Mouse (Mus musculus): ENCODE measurements at regions not wholly inside any gene's neighbourhood (a gene's known extent, or its start where the extent isn't known, plus 50 kb on each side); places are given as distances from the start of the nearest gene placed in this dataset.

GRCm38 (mm10) chr8:60736401-60736800 is 103.8 kb downstream of the Mfap3l start:
- no peaks in the 10 kb centered on the region for H3K9me3 ChIP-seq (replicated peaks; ENCODE audit: insufficient read depth, low read length)
- no peak for DNase-seq (ENCODE audit: low read depth, low spot score)
- H3K27me3 ChIP-seq (ENCODE audit: control insufficient read depth in 1 of 2, insufficient read depth in 2 of 2, low read length in 2 of 2), result no peaks in the 10 kb centered on the region
- no peak overlapping the region for H3K9ac ChIP-seq (ENCODE audit: control insufficient read depth, low read depth, low read length, poor library complexity, severe bottlenecking)
- no peaks in the 10 kb centered on the region for H3K79me2 ChIP-seq (ENCODE audit: control insufficient read depth, insufficient read depth, low read length, poor library complexity)
- H3K36me3 ChIP-seq (ENCODE audit: control insufficient read depth in 1 of 2, insufficient read depth in 2 of 2, low read length in 2 of 2), result no peaks in the 10 kb centered on the region
- H3K27ac ChIP-seq (ENCODE audit: control insufficient read depth, low read depth, low read length), result no peak overlapping the region
- TF ChIP-seq BHLHE40 (IDR thresholded peaks at IDR 0.05; ENCODE audit: borderline replicate concordance, low read depth, low read length), result no peak
- no peak for TF ChIP-seq ZNF384 (IDR thresholded peaks at IDR 0.05; ENCODE audit: low read depth, low read length)
- TF ChIP-seq TAL1 (IDR thresholded peaks at IDR 0.05; ENCODE audit: low read length), result no peak
- TF ChIP-seq POLR2AphosphoS5 (IDR thresholded peaks at IDR 0.05; ENCODE audit: borderline replicate concordance, low read depth, low read length), result no peak
- no peak for TF ChIP-seq ZC3H11A (IDR thresholded peaks at IDR 0.05; ENCODE audit: low read depth, low read length)
- TF ChIP-seq ELF1 (IDR thresholded peaks at IDR 0.05; ENCODE audit: low read depth, low read length), result no peak
- TF ChIP-seq ZKSCAN1 (IDR thresholded peaks at IDR 0.05; ENCODE audit: low read depth, low read length), result no peak
- no peak for TF ChIP-seq MXI1 (IDR thresholded peaks at IDR 0.05; ENCODE audit: low read depth, low read length)
- no peak for TF ChIP-seq POLR2AphosphoS2 (IDR thresholded peaks at IDR 0.05; ENCODE audit: low read length)
- TF ChIP-seq SIN3A (IDR thresholded peaks at IDR 0.05; ENCODE audit: low read length), result no peak
- TF ChIP-seq MYB (IDR thresholded peaks at IDR 0.05; ENCODE audit: low read depth, low read length), result no peak
- H3K4me1 ChIP-seq (ENCODE audit: control insufficient read depth in 1 of 2, insufficient read depth in 2 of 2, low read length in 2 of 2), result no peaks in the 10 kb centered on the region
- no peak overlapping the region for H3K4me3 ChIP-seq (ENCODE audit: control insufficient read depth in 1 of 2, insufficient read depth in 1 of 2, low read depth in 2 of 2, low read length in 2 of 2)

GRCm38 (mm10) chr8:60736913-60737312 is 104.3 kb downstream of the Mfap3l start:
- DNase-seq (ENCODE audit: low read depth, low spot score), result no peak
- H3K27ac ChIP-seq (ENCODE audit: control insufficient read depth, low read depth, low read length), result no peak overlapping the region
- H3K9me3 ChIP-seq (replicated peaks; ENCODE audit: insufficient read depth, low read length), result no peaks in the 10 kb centered on the region
- H3K79me2 ChIP-seq (ENCODE audit: control insufficient read depth, insufficient read depth, low read length, poor library complexity), result no peaks in the 10 kb centered on the region
- H3K4me3 ChIP-seq (ENCODE audit: control insufficient read depth in 1 of 2, insufficient read depth in 1 of 2, low read depth in 2 of 2, low read length in 2 of 2), result no peak overlapping the region
- no peaks in the 10 kb centered on the region for H3K27me3 ChIP-seq (ENCODE audit: control insufficient read depth in 1 of 2, insufficient read depth in 2 of 2, low read length in 2 of 2)
- no peaks in the 10 kb centered on the region for H3K4me1 ChIP-seq (ENCODE audit: control insufficient read depth in 1 of 2, insufficient read depth in 2 of 2, low read length in 2 of 2)
- no peak overlapping the region for H3K9ac ChIP-seq (ENCODE audit: control insufficient read depth, low read depth, low read length, poor library complexity, severe bottlenecking)
- no peaks in the 10 kb centered on the region for H3K36me3 ChIP-seq (ENCODE audit: control insufficient read depth in 1 of 2, insufficient read depth in 2 of 2, low read length in 2 of 2)
- no peak for TF ChIP-seq GABPA (IDR thresholded peaks at IDR 0.05; ENCODE audit: low read depth, low read length)
- TF ChIP-seq RAD21 (IDR thresholded peaks at IDR 0.05; ENCODE audit: low read depth, low read length), result no peak
- TF ChIP-seq MAX (IDR thresholded peaks at IDR 0.05; ENCODE audit: low read length), result no peak
- no peak for TF ChIP-seq HCFC1 (IDR thresholded peaks at IDR 0.05; ENCODE audit: low read depth, low read length)
- no peak for TF ChIP-seq GATA1 (IDR thresholded peaks at IDR 0.05; ENCODE audit: low read depth, low read length)
- no peak for TF ChIP-seq KAT2A (conservative IDR thresholded peaks at IDR 0.05; ENCODE audit: low read depth, low read length)
- no peak for TF ChIP-seq SIN3A (IDR thresholded peaks at IDR 0.05; ENCODE audit: low read length)
- no peak for TF ChIP-seq BHLHE40 (IDR thresholded peaks at IDR 0.05; ENCODE audit: borderline replicate concordance, low read depth, low read length)
- no peak for TF ChIP-seq ETS1 (IDR thresholded peaks at IDR 0.05; ENCODE audit: low read depth, low read length)
- no peak for TF ChIP-seq USF2 (IDR thresholded peaks at IDR 0.05; ENCODE audit: borderline replicate concordance in 1 of 2, insufficient read depth in 1 of 2, low read depth in 1 of 2, low read length in 2 of 2)
- TF ChIP-seq ZKSCAN1 (IDR thresholded peaks at IDR 0.05; ENCODE audit: low read depth, low read length), result no peak
- TF ChIP-seq RCOR1 (IDR thresholded peaks at IDR 0.05; ENCODE audit: low read depth, low read length), result no peak
- TF ChIP-seq ZMIZ1 (IDR thresholded peaks at IDR 0.05; ENCODE audit: low read depth, low read length), result no peak
- no peak for TF ChIP-seq CHD2 (IDR thresholded peaks at IDR 0.05; ENCODE audit: low read length)
- no peak for TF ChIP-seq CTCF (IDR thresholded peaks at IDR 0.05 in 2 of 3, conservative IDR thresholded peaks at IDR 0.05 in 1 of 3; ENCODE audit: control insufficient read depth in 1 of 3, insufficient read depth in 1 of 3, low read depth in 2 of 3, low read length in 3 of 3, poor library complexity in 1 of 3, severe bottlenecking in 1 of 3)
- TF ChIP-seq MXI1 (IDR thresholded peaks at IDR 0.05; ENCODE audit: low read depth, low read length), result no peak
- no peak for TF ChIP-seq ELF1 (IDR thresholded peaks at IDR 0.05; ENCODE audit: low read depth, low read length)
- no peak for TF ChIP-seq TAL1 (IDR thresholded peaks at IDR 0.05; ENCODE audit: low read length)

All from MEL (cell line).